Mouse (Mus musculus): ENCODE results near the gene Ccdc85c.

Ccdc85c gene

GRCm38 (mm10) chr12:108274661-108275507 lies at the start of gene Ccdc85c:
TSS of gene Ccdc85c (minus strand) at chr12:108275425.
- peak; percentile 50 for DNase-seq (ENCODE audit: low read depth)

- DNase-seq (ENCODE audit: low read depth), result no peak
These were observed 44.9 kb upstream of the Ccdc85c start for GRCm38 (mm10) chr12:108320096-108320495.

- DNase-seq (ENCODE audit: low read depth), result no peak
These were observed 43.3 kb upstream of the Ccdc85c start for GRCm38 (mm10) chr12:108318499-108318898.

- DNase-seq (ENCODE audit: low read depth), result no peak
These were observed 42.7 kb upstream of the Ccdc85c start for GRCm38 (mm10) chr12:108317826-108318430.

- no peak for DNase-seq (ENCODE audit: low read depth)
These were observed 42.0 kb upstream of the Ccdc85c start for GRCm38 (mm10) chr12:108317201-108317738.

GRCm38 (mm10) chr12:108316655-108317054 lies 41.4 kb upstream of the Ccdc85c start:
- no peak for DNase-seq (ENCODE audit: low read depth)

GRCm38 (mm10) chr12:108315818-108316217 lies 40.6 kb upstream of the Ccdc85c start:
- no peak for DNase-seq (ENCODE audit: low read depth)

GRCm38 (mm10) chr12:108313244-108313772 lies 38.1 kb upstream of the Ccdc85c start:
- no peak for DNase-seq (ENCODE audit: low read depth)

GRCm38 (mm10) chr12:108312432-108312851 lies 37.2 kb upstream of the Ccdc85c start:
- DNase-seq (ENCODE audit: low read depth), result peak; percentile 48

GRCm38 (mm10) chr12:108311741-108312290 lies 36.6 kb upstream of the Ccdc85c start:
- no peak for DNase-seq (ENCODE audit: low read depth)

GRCm38 (mm10) chr12:108310456-108311027 lies 35.3 kb upstream of the Ccdc85c start:
- DNase-seq (ENCODE audit: low read depth), result peak; percentile 50

GRCm38 (mm10) chr12:108310041-108310440 lies 34.8 kb upstream of the Ccdc85c start:
- DNase-seq (ENCODE audit: low read depth), result no peak

- DNase-seq (ENCODE audit: low read depth), result peak; percentile 93
These were observed 34.0 kb upstream of the Ccdc85c start for GRCm38 (mm10) chr12:108309116-108309794.

GRCm38 (mm10) chr12:108308363-108308856 lies 33.2 kb upstream of the Ccdc85c start:
- peak; percentile 94 for DNase-seq (ENCODE audit: low read depth)

GRCm38 (mm10) chr12:108307553-108307952 lies 32.3 kb upstream of the Ccdc85c start:
- DNase-seq (ENCODE audit: low read depth), result peak; percentile 69

- DNase-seq (ENCODE audit: low read depth), result peak; percentile 66
These were observed 30.9 kb upstream of the Ccdc85c start, which contains the start of gene Hhipl1 for GRCm38 (mm10) chr12:108305812-108306794. TSS of gene Hhipl1 (plus strand) at chr12:108306270.

GRCm38 (mm10) chr12:108305172-108305571 lies 29.9 kb upstream of the Ccdc85c start:
- DNase-seq (ENCODE audit: low read depth), result peak; percentile 54

GRCm38 (mm10) chr12:108303778-108304365 lies 28.6 kb upstream of the Ccdc85c start:
- peak; percentile 82 for DNase-seq (ENCODE audit: low read depth)

- DNase-seq (ENCODE audit: low read depth), result peak; percentile 41
These were observed 25.8 kb upstream of the Ccdc85c start for GRCm38 (mm10) chr12:108301006-108301405.
